Mouse (Mus musculus) stomach, embryonic 15.5 days (tissue): ENCODE measurements around the gene Smok2b. TPM values are rescaled to one million over a fixed set of nuclear protein-coding genes. Genes with fewer than 3 reads are reported as not detected.
"Not testable (repeated sequence)": the region's sequence is repeated elsewhere in the genome, so short reads cannot be mapped to it uniquely, and the experiment has no call there.

Experiments used
- ATAC-seq: fragments of 200-750 bp; cut with Nextera tagmentation; 2 replicates; pipeline ENCODE4 v1.8.0; 2017; ENCODE audit warnings: low read depth, moderate number of reproducible peaks, moderate TSS enrichment; ENCODE audit not compliant: insufficient read depth, low FRiP score
- H3K27ac ChIP-seq: fragments of 300-500 bp; sonication (generic); 2 replicates; pipeline ENCODE4 v1.5.1; 2015; ENCODE audit warnings: mild to moderate bottlenecking, inconsistent platforms
- H3K27me3 ChIP-seq: fragments of 300-500 bp; sonication (generic); replicated peaks from 2 replicates; pipeline ENCODE4 v1.6.1; 2015; ENCODE audit warnings: inconsistent platforms
- H3K36me3 ChIP-seq: fragments of 300-500 bp; sonication (generic); 2 replicates; pipeline ENCODE4 v1.6.1; 2015; ENCODE audit warnings: inconsistent platforms
- H3K4me1 ChIP-seq: fragments of 300-500 bp; sonication (generic); 2 replicates; pipeline ENCODE4 v1.6.1; 2015; ENCODE audit warnings: inconsistent platforms
- H3K4me2 ChIP-seq: fragments of 300-500 bp; sonication (generic); 2 replicates; pipeline ENCODE4 v1.6.1; 2015; ENCODE audit warnings: mild to moderate bottlenecking, inconsistent platforms
- H3K4me3 ChIP-seq: fragments of 300-500 bp; sonication (generic); replicated peaks from 2 replicates; pipeline ENCODE4 v1.5.1; 2015; ENCODE audit warnings: inconsistent platforms
- H3K9ac ChIP-seq: fragments of 300-500 bp; sonication (generic); 2 replicates; pipeline ENCODE4 v1.6.1; 2015; ENCODE audit warnings: inconsistent platforms
- H3K9me3 ChIP-seq: fragments of 300-500 bp; sonication (generic); 2 replicates; pipeline ENCODE4 v1.6.1; 2016; ENCODE audit warnings: inconsistent platforms
- WGBS: fragments of 180-500 bp; shearing (Covaris S2); methylation state at CpG from one replicate; pipeline ENCODE4 v1.1.7; 2015; 5-methylcytosine and 5-hydroxymethylcytosine counted together
- polyA plus RNA-seq: library from polyadenylated mRNA; unstranded; fragments of >200 nt; fragmentation: Nextera tagmentation; extraction: Ambion mirVana; gene quantifications from 2 replicates; pipeline ENCODE4 v1.2.1, GENCODE M21; 2015

Gene Smok2b
- not detected in 2 replicates for polyA plus RNA-seq

GRCm38 (mm10) chr17:13229957-13230356, at the start of gene Smok2b:
TSS of gene Smok2b (plus strand) at chr17:13230257.
- not testable (repeated sequence) for H3K27ac ChIP-seq, H3K9ac ChIP-seq, H3K36me3 ChIP-seq, ATAC-seq, H3K27me3 ChIP-seq, H3K4me2 ChIP-seq, H3K4me1 ChIP-seq, H3K4me3 ChIP-seq
- H3K9me3 ChIP-seq = peaks cover 13% of the 10 kb centered on the region
- 70% methylated on average over 2 of the region's 2 CpGs for WGBS

GRCm38 (mm10) chr17:13180491-13180890, 49.6 kb upstream of the Smok2b start:
- H3K4me3 ChIP-seq, H3K27me3 ChIP-seq, H3K4me2 ChIP-seq, H3K9me3 ChIP-seq, H3K27ac ChIP-seq, H3K4me1 ChIP-seq, H3K36me3 ChIP-seq, ATAC-seq, H3K9ac ChIP-seq: not testable (repeated sequence)
- WGBS = 87% methylated on average over 5 of the region's 5 CpGs

- not testable (repeated sequence) for H3K9me3 ChIP-seq, H3K4me3 ChIP-seq, ATAC-seq, H3K4me1 ChIP-seq, H3K4me2 ChIP-seq, H3K36me3 ChIP-seq, H3K9ac ChIP-seq, H3K27ac ChIP-seq, H3K27me3 ChIP-seq
- 70% methylated on average over 3 of the region's 4 CpGs for WGBS
These were observed 47.3 kb upstream of the Smok2b start for GRCm38 (mm10) chr17:13182712-13183111.

- not testable (repeated sequence) for H3K4me1 ChIP-seq, ATAC-seq, H3K27me3 ChIP-seq, H3K36me3 ChIP-seq, H3K9me3 ChIP-seq, H3K4me3 ChIP-seq, H3K4me2 ChIP-seq, H3K27ac ChIP-seq, H3K9ac ChIP-seq
- 90% methylated on average over 5 of the region's 5 CpGs for WGBS
These were observed 45.5 kb upstream of the Smok2b start for GRCm38 (mm10) chr17:13184514-13184913.

- not testable (repeated sequence) for H3K4me1 ChIP-seq, ATAC-seq, H3K9me3 ChIP-seq, H3K9ac ChIP-seq, H3K27ac ChIP-seq, H3K27me3 ChIP-seq, H3K36me3 ChIP-seq, H3K4me3 ChIP-seq, H3K4me2 ChIP-seq
- 83% methylated on average over 6 of the region's 6 CpGs for WGBS
These were observed 43.5 kb upstream of the Smok2b start for GRCm38 (mm10) chr17:13186541-13186940.

GRCm38 (mm10) chr17:13187621-13188020, 42.4 kb upstream of the Smok2b start:
- not testable (repeated sequence) for H3K4me3 ChIP-seq, ATAC-seq
- WGBS = 60% methylated on average over 6 of the region's 6 CpGs

GRCm38 (mm10) chr17:13188846-13189245, 41.2 kb upstream of the Smok2b start:
- H3K9me3 ChIP-seq, H3K27ac ChIP-seq, H3K4me3 ChIP-seq, ATAC-seq, H3K27me3 ChIP-seq, H3K9ac ChIP-seq, H3K4me1 ChIP-seq, H3K36me3 ChIP-seq, H3K4me2 ChIP-seq: not testable (repeated sequence)
- WGBS = 85% methylated on average over 2 of the region's 2 CpGs

More at GRCm38 (mm10) chr17:13187621-13188020, 42.4 kb upstream of the Smok2b start:
- H3K9ac ChIP-seq, H3K4me1 ChIP-seq, H3K27ac ChIP-seq, H3K4me2 ChIP-seq, H3K27me3 ChIP-seq, H3K9me3 ChIP-seq, H3K36me3 ChIP-seq: not testable (repeated sequence)

GRCm38 (mm10) chr17:13190836-13191583, 39.0 kb upstream of the Smok2b start:
- H3K4me1 ChIP-seq, H3K9ac ChIP-seq, H3K9me3 ChIP-seq, H3K4me2 ChIP-seq, H3K27me3 ChIP-seq, H3K27ac ChIP-seq, H3K4me3 ChIP-seq, H3K36me3 ChIP-seq: not testable (repeated sequence)
- 0 out of 2 replicates have a peak, but pooled peaks have one; percentile 4 for ATAC-seq
- 87% methylated on average over 10 of the region's 10 CpGs for WGBS

GRCm38 (mm10) chr17:13196486-13196885, 33.6 kb upstream of the Smok2b start:
- WGBS = 62% methylated on average over 4 of the region's 4 CpGs
- not testable (repeated sequence) for H3K9me3 ChIP-seq, H3K4me1 ChIP-seq, H3K36me3 ChIP-seq, ATAC-seq, H3K27me3 ChIP-seq, H3K9ac ChIP-seq, H3K27ac ChIP-seq, H3K4me2 ChIP-seq, H3K4me3 ChIP-seq

GRCm38 (mm10) chr17:13198812-13199211, 31.2 kb upstream of the Smok2b start:
- H3K9me3 ChIP-seq, H3K27ac ChIP-seq, ATAC-seq, H3K4me1 ChIP-seq, H3K4me3 ChIP-seq, H3K36me3 ChIP-seq, H3K9ac ChIP-seq, H3K4me2 ChIP-seq, H3K27me3 ChIP-seq: not testable (repeated sequence)
- WGBS = 88% methylated on average over 2 of the region's 2 CpGs

- H3K4me3 ChIP-seq, H3K4me2 ChIP-seq, H3K4me1 ChIP-seq, H3K9me3 ChIP-seq, H3K9ac ChIP-seq, H3K36me3 ChIP-seq, H3K27me3 ChIP-seq, H3K27ac ChIP-seq: not testable (repeated sequence)
- 65% methylated on average over 8 of the region's 9 CpGs for WGBS
- ATAC-seq = peak; percentile 21; the same call in 1 of the 2 replicates
These were observed 30.1 kb upstream of the Smok2b start for GRCm38 (mm10) chr17:13199880-13200409.

- not testable (repeated sequence) for H3K36me3 ChIP-seq, H3K9me3 ChIP-seq, H3K27ac ChIP-seq, H3K9ac ChIP-seq, H3K4me3 ChIP-seq, H3K4me2 ChIP-seq, H3K27me3 ChIP-seq, H3K4me1 ChIP-seq, ATAC-seq
- WGBS = 83% methylated on average over 4 of the region's 4 CpGs
These were observed 28.5 kb upstream of the Smok2b start for GRCm38 (mm10) chr17:13201551-13201950.
